Mouse (Mus musculus): ENCODE results near the gene Plscr2. TPM values are rescaled to one million over a fixed set of nuclear protein-coding genes. Genes with fewer than 3 reads are reported as not detected.

Gene Plscr2
- polyA plus RNA-seq, 1 experiment from 2014 or later: 131 TPM

GRCm38 (mm10) chr9:92272650-92273049 is 2.8 kb upstream of the Plscr2 start:
- Histone ChIP-seq H3K4me2 (ENCODE audit: low read length) (no peak overlapping the region), H3K27me3 (ENCODE audit: insufficient read depth, low read length) (no peaks in the 10 kb centered on the region), H3K36me3 (ENCODE audit: insufficient read depth, low read length) (peaks cover 10% of the 10 kb centered on the region; the same call in 1 of the 2 replicates), H3K9ac (ENCODE audit: low read depth, low read length) (no peak overlapping the region), H3K4me3 (replicated peaks; ENCODE audit: low read depth, low read length) (no peak overlapping the region), H3K4me1 (replicated peaks; ENCODE audit: insufficient read depth, low read length) (peaks cover 17% of the 10 kb centered on the region), H3K9me3 (replicated peaks; ENCODE audit: low read length) (no peaks in the 10 kb centered on the region), H3K27ac (peak overlapping the region; percentile 94)
- no peak for DNase-seq (ENCODE audit: low spot score)
- no peak for TF ChIP-seq CTCF (IDR thresholded peaks at IDR 0.05; ENCODE audit: low read depth)
- 76% methylated on average over 4 of the region's 4 CpGs for WGBS
- no peak for ATAC-seq (replicated peaks; ENCODE audit: low FRiP score, low read depth)

GRCm38 (mm10) chr9:92273271-92273670 is 2.1 kb upstream of the Plscr2 start:
- no peak overlapping the region for H3K4me2 ChIP-seq (ENCODE audit: low read length)
- no peak for TF ChIP-seq CTCF (IDR thresholded peaks at IDR 0.05; ENCODE audit: low read depth)
- H3K4me1 ChIP-seq (replicated peaks; ENCODE audit: insufficient read depth, low read length): peaks cover 17% of the 10 kb centered on the region
- H3K36me3 ChIP-seq (ENCODE audit: insufficient read depth, low read length): peaks cover 10% of the 10 kb centered on the region; the same call in 1 of the 2 replicates
- ATAC-seq (replicated peaks; ENCODE audit: low FRiP score, low read depth) (0 out of 2 replicates have a peak, but pooled peaks have one; percentile 23), DNase-seq (ENCODE audit: low spot score) (no peak)
- 78% methylated on average over 2 of the region's 2 CpGs for WGBS
- no peaks in the 10 kb centered on the region for H3K27me3 ChIP-seq (ENCODE audit: insufficient read depth, low read length)
- H3K4me3 ChIP-seq (replicated peaks; ENCODE audit: low read depth, low read length): no peak overlapping the region
- no peak overlapping the region for H3K9ac ChIP-seq (ENCODE audit: low read depth, low read length)
- H3K9me3 ChIP-seq (replicated peaks; ENCODE audit: low read length): no peaks in the 10 kb centered on the region
- H3K27ac ChIP-seq: peak overlapping the region; percentile 94

- ATAC-seq (replicated peaks; ENCODE audit: low FRiP score, low read depth): peak; percentile 83
Measured at GRCm38 (mm10) chr9:92273956-92274762, 1.2 kb upstream of the Plscr2 start.

GRCm38 (mm10) chr9:92276360-92276759 is 958 bp downstream of the Plscr2 start:
- TF ChIP-seq CTCF (IDR thresholded peaks at IDR 0.05; ENCODE audit: low read depth): no peak
- peak overlapping the region; percentile 47 for H3K9ac ChIP-seq (ENCODE audit: low read depth, low read length)
- peak overlapping the region; percentile 32 for H3K4me3 ChIP-seq (replicated peaks; ENCODE audit: low read depth, low read length)
- H3K27ac ChIP-seq: peak overlapping the region; percentile 94
- peaks cover 17% of the 10 kb centered on the region for H3K4me1 ChIP-seq (replicated peaks; ENCODE audit: insufficient read depth, low read length)
- peak overlapping the region; percentile 55 for H3K4me2 ChIP-seq (ENCODE audit: low read length)
- 31% methylated on average over 7 of the region's 7 CpGs for WGBS
- no peaks in the 10 kb centered on the region for H3K9me3 ChIP-seq (replicated peaks; ENCODE audit: low read length)
- no peaks in the 10 kb centered on the region for H3K27me3 ChIP-seq (ENCODE audit: insufficient read depth, low read length)
- H3K36me3 ChIP-seq (ENCODE audit: insufficient read depth, low read length): no peaks in the 10 kb centered on the region
- peak; percentile 64 for DNase-seq (ENCODE audit: low spot score)
- no peak for ATAC-seq (replicated peaks; ENCODE audit: low FRiP score, low read depth)

More at GRCm38 (mm10) chr9:92273956-92274762, 1.2 kb upstream of the Plscr2 start:
- Histone ChIP-seq H3K27me3 (ENCODE audit: insufficient read depth, low read length) (no peaks in the 10 kb centered on the region), H3K4me2 (ENCODE audit: low read length) (no peak overlapping the region), H3K36me3 (ENCODE audit: insufficient read depth, low read length) (peaks cover 10% of the 10 kb centered on the region; the same call in 1 of the 2 replicates), H3K4me3 (replicated peaks; ENCODE audit: low read depth, low read length) (no peak overlapping the region), H3K9me3 (replicated peaks; ENCODE audit: low read length) (no peaks in the 10 kb centered on the region), H3K9ac (ENCODE audit: low read depth, low read length) (no peak overlapping the region), H3K4me1 (replicated peaks; ENCODE audit: insufficient read depth, low read length) (peaks cover 17% of the 10 kb centered on the region), H3K27ac (peak overlapping the region; percentile 94)
- WGBS: 28% methylated on average over 6 of the region's 6 CpGs
- peak; percentile 86 for DNase-seq (ENCODE audit: low spot score)
- no peak for TF ChIP-seq CTCF (IDR thresholded peaks at IDR 0.05; ENCODE audit: low read depth)

GRCm38 (mm10) chr9:92280048-92280447 is 4.6 kb downstream of the Plscr2 start:
- TF ChIP-seq CTCF (IDR thresholded peaks at IDR 0.05; ENCODE audit: low read depth): no peak
- Histone ChIP-seq H3K4me1 (replicated peaks; ENCODE audit: insufficient read depth, low read length) (peaks cover 8% of the 10 kb centered on the region), H3K27me3 (ENCODE audit: insufficient read depth, low read length) (no peaks in the 10 kb centered on the region), H3K4me3 (replicated peaks; ENCODE audit: low read depth, low read length) (no peak overlapping the region), H3K4me2 (ENCODE audit: low read length) (no peak overlapping the region), H3K9me3 (replicated peaks; ENCODE audit: low read length) (no peaks in the 10 kb centered on the region), H3K36me3 (ENCODE audit: insufficient read depth, low read length) (no peaks in the 10 kb centered on the region), H3K9ac (ENCODE audit: low read depth, low read length) (no peak overlapping the region), H3K27ac (no peak overlapping the region)
- 57% methylated on average over 1 of the region's 1 CpGs for WGBS
- DNase-seq (ENCODE audit: low spot score) (no peak), ATAC-seq (replicated peaks; ENCODE audit: low FRiP score, low read depth) (no peak)

GRCm38 (mm10) chr9:92282563-92283171 is 7.3 kb downstream of the Plscr2 start:
- no peak for DNase-seq (ENCODE audit: low spot score)
- 44% methylated on average over 7 of the region's 7 CpGs for WGBS
- no peaks in the 10 kb centered on the region for H3K9me3 ChIP-seq (replicated peaks; ENCODE audit: low read length)

More at GRCm38 (mm10) chr9:92282563-92283171, 7.3 kb downstream of the Plscr2 start:
- Histone ChIP-seq H3K36me3 (ENCODE audit: insufficient read depth, low read length) (no peaks in the 10 kb centered on the region), H3K27me3 (ENCODE audit: insufficient read depth, low read length) (no peaks in the 10 kb centered on the region), H3K27ac (no peak overlapping the region), H3K9ac (ENCODE audit: low read depth, low read length) (no peak overlapping the region), H3K4me2 (ENCODE audit: low read length) (no peak overlapping the region), H3K4me3 (replicated peaks; ENCODE audit: low read depth, low read length) (no peak overlapping the region), H3K4me1 (replicated peaks; ENCODE audit: insufficient read depth, low read length) (no peaks in the 10 kb centered on the region)
- no peak for ATAC-seq (replicated peaks; ENCODE audit: low FRiP score, low read depth)
- no peak for TF ChIP-seq CTCF (IDR thresholded peaks at IDR 0.05; ENCODE audit: low read depth)

All from kidney, postnatal 0 days (tissue).